9 mouse cellular contexts compared by ENCODE assay signal in genomic region chr3:84215253-84215652, GRCm38 (mm10). TPM values are rescaled to one million over a fixed set of nuclear protein-coding genes. Genes with fewer than 3 reads are reported as not detected.
DNase-seq lines count a peak whose midpoint lies in the region; TF ChIP-seq lines count a peak whose summit lies in the region.
"Had no signal": no experiment of that assay in that cellular context is flagged by ENCODE, and none has a peak within 500 bp of the region (broad histone marks: within the 10 kb centered on the region; RNA-seq: fewer than 3 reads in every experiment).

No protein-coding gene starts in this region.

- H3K27ac ChIP-seq in layer of hippocampus, adult 2 months: peak overlapping the region; percentile 85

- no peak for DNase-seq in layer of hippocampus, adult 2 months (ENCODE audit: low spot score in 2 of 2)
- no peak for DNase-seq in layer of hippocampus, adult 11-12 months (ENCODE audit: low spot score)
- peak; percentile 87 for DNase-seq in cerebellum, adult 11 months
- peak; percentile 93 to 95 for DNase-seq in cerebellum, postnatal 25 days
- DNase-seq in kidney, postnatal 25 days: peak; percentile 78 to 87
- no peak for DNase-seq in embryo, embryonic 11 days
- DNase-seq in adrenal gland, adult 18-20 months (ENCODE audit: low spot score in 2 of 2): no peak
- DNase-seq in spleen, postnatal 4 days (ENCODE audit: low spot score in 2 of 2): no peak

- TF ChIP-seq CTCF in layer of hippocampus, adult 2 months (conservative IDR thresholded peaks at IDR 0.05): no peak

- peak overlapping the region; percentile 36 for H3K4me3 ChIP-seq in layer of hippocampus, adult 2 months

RNA-seq across cellular contexts. Expression of gene Gm6525, which starts 41.3 kb away (rescaled TPM):
- not detected for total RNA-seq in layer of hippocampus, adult 2 months (2021)
- under 1 TPM in 1 of 2 experiments, not detected in 1; 0.30 TPM for total RNA-seq in adrenal gland, adult 18-20 months (2021)
- total RNA-seq: layer of hippocampus, postnatal 36 days had no signal

RNA-seq across cellular contexts. Expression of gene Mnd1, which starts 59.7 kb away (rescaled TPM):
- total RNA-seq in layer of hippocampus, adult 2 months (2021): 1 to 10 TPM; 1.8 to 2.9 TPM
- total RNA-seq in adrenal gland, adult 18-20 months (2021): 10 to 100 TPM in 1 of 2 experiments, 1 to 10 TPM in 1; 9.8 to 10.2 TPM

Comparison
In these comparisons a context has a peak if more than half of its experiments do, and no peak if none do; other contexts are left out.
1. DNase-seq: peak in cerebellum, adult 11 months (single experiment), cerebellum, postnatal 25 days (2 of 2) and kidney, postnatal 25 days (2 of 2); none in layer of hippocampus, adult 2 months (0 of 2), layer of hippocampus, adult 11-12 months (single experiment), embryo, embryonic 11 days (single experiment), adrenal gland, adult 18-20 months (0 of 2) and spleen, postnatal 4 days (0 of 2).